Mouse (Mus musculus) forebrain, embryonic 10.5 days (tissue): ENCODE measurements around the gene Hey2. TPM values are rescaled to one million over a fixed set of nuclear protein-coding genes. Genes with fewer than 3 reads are reported as not detected.

ENCODE experiments used
- polyA plus RNA-seq: library from polyadenylated mRNA; unstranded; fragments of >200 nt; fragmentation: Nextera tagmentation; extraction: Ambion mirVana; gene quantifications from 2 replicates; pipeline ENCODE4 v1.2.1, GENCODE M21; 2016

Gene Hey2
- polyA plus RNA-seq, 1 experiment from 2014 or later, result 1.8 TPM

Other genes starting within 250 kb of the Hey2 start
- 36.3 and 38.2 TPM in 2 replicates for gene Trmt11, start 242.1 kb downstream of the Hey2 start, polyA plus RNA-seq
- 12.2 and 15.6 TPM in 2 replicates for gene Hint3, start 213.2 kb downstream of the Hey2 start, polyA plus RNA-seq
- 5.7 and 6.9 TPM in 2 replicates for gene Ncoa7, start 39.5 kb downstream of the Hey2 start, polyA plus RNA-seq